Mouse (Mus musculus) spleen, postnatal 4 days (tissue): ENCODE measurements around the gene Tpx2.

Experiments
- DNase-seq, 2 experiments: peaks; one replicate each; pipeline ENCODE4 v3.0.0; 2022; ENCODE audit warnings: low spot score in 2 of 2

The Tpx2 gene

GRCm38 (mm10) chr2:152819926-152820325 lies 27.8 kb upstream of the Tpx2 start:
- DNase-seq, result no peak

DNA sequence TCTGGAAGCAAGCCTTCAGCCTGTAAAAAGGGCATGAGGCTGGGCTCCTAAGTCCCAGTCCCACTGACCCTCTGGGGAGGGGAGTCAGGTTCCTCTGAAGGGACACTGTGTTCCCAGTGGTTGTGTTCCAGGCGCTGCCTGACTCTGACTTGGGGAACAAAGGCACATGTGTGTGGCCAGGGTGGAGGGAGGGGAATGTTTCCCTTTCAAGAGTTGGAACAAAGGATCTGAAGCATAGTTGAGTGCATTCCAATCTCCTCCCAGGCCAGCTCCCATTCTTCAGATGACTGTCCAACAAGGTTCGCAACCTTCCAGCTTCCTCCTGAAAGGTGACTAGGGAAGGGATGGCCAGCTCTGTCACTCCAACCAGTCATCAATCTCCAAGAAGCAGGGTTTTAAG lies 27.4 kb upstream of the Tpx2 start:
- no peak for DNase-seq

GRCm38 (mm10) chr2:152821023-152821422 lies 26.7 kb upstream of the Tpx2 start:
- no peak for DNase-seq

DNA sequence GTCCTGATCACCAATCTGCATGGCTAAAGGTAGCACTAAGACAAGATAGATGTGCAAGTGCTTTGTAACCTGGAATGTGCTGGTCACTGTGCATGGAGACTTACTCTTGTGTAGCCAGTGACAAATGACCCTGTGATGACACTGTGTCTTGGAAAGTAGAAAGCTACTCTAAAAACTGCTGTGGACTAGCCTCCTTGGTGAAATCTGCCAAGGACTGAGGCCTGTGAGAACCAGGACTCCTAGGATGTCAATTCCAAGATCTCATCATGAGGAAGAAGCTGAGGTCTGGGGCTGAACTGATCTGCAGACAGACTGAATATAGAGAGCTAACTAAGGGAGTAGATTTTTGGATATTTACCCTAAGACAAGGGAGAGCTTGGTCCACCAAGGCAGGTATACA lies 26.2 kb upstream of the Tpx2 start:
- no peak for DNase-seq

DNA sequence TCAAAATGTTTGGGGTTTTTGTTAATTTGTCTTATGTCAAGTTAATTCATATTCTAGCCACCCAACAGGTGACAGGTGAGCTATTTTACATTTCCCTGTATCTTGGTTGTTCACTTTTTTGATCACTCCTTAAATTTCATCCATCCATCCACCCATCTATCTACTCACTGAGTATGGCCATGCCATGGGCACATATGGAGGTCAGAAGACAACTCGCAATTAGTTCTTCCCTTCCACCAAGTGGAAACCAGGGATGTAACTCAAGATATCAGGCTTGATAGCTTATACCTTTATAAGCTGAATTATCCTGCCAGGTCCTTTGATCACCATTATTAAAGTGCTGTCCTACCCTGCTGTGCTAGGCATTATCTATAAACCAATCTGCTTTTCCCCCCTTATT lies 24.0 kb upstream of the Tpx2 start:
- no peak for DNase-seq

GRCm38 (mm10) chr2:152824438-152825167 lies 23.2 kb upstream of the Tpx2 start:
- no peak for DNase-seq

DNA sequence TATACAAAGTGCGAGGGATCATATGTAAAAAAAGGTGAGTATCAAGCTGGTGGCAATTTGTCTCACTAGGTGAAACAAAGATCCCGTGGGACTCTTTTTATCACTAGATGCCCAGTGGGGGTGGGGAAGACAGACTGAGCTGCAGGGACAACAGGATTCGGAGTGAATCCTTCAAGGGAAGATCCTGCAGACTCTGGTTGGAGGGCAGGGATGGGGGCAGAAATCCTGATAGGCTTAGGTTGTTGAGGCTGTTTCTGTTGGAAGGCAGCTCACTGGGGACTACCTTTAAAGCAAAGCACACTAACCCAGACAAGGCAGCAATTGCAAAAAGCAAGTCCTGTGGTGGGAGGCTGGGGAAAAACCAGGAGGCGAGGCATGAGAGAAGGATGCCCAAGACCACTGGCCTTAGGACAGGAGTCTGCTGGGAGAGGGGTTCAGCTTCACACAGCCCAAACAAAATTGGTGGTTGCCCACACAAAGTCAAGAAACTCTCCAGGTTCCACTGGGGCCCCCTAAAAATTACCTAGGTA lies 22.5 kb upstream of the Tpx2 start:
- DNase-seq, result no peak

DNA sequence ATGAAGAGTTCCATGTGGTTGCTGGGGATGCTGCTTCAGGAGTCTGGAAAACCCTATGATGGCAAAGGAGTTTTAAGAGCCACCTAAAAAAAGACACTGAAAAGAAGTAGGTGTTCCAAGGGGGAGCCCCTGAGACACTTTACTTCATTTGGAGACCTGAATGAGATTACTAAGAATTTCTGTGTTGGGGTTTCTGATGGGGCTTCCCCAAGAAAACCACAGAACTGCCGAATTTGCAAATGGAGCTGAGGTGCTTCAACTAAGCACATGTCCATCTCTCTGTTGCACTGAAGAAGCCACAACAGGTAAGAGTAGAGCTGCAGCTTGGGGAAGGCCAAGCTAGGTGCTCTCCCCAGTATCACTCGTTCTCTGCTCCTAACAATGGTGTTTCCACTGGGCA lies 22.1 kb upstream of the Tpx2 start:
- DNase-seq, result no peak

DNA sequence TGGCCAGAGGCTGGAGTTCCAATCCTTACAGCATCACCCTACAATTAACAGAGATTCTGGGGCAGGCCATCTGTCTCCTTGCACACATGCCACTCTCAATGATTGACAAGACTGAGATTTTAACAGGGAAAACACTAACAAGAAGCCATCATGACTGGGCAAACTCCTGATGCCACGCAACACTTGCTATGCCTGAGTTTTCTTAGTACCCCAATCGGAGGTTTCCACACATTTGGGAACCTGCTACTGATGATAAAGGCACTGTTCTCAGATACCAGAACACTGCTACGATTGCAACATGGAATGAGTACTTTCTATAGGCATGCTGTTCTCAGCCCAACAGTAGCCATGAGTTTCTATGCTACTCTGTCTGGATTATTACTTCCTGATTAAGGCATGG lies 21.3 kb upstream of the Tpx2 start:
- DNase-seq, result no peak

DNA sequence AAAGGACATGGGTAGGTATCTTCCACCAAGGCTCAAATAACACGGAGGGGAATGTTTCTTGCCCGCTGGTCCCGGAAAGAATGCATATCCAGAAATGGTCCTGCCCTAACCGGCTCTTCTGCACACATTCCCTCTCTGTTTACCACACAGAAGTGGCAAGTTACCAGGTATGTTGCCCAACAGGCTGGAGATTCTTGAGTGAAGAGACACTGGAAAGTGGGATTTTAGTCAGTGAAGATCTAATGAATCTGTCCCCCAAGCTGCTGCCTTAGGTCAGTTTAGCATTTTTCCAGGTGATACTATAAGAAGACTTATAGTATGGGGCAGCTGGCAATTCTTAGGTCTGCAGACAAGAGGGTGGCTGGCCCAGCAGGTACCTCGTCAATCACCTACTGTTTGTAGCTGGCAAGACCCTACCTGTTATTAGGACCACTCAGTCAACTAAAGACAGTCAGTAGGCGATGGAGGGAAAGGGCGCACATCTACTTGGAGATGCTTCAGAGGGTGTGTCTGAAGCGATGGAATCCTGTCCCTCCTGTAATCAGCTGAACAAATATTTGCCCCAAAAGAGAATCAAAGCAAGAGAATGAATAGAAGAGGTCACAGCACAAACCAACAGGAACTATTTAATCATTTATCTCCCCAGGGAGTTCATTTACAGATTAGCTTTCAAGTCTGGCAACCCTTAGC lies 20.3 kb upstream of the Tpx2 start:
- no peak for DNase-seq

DNA sequence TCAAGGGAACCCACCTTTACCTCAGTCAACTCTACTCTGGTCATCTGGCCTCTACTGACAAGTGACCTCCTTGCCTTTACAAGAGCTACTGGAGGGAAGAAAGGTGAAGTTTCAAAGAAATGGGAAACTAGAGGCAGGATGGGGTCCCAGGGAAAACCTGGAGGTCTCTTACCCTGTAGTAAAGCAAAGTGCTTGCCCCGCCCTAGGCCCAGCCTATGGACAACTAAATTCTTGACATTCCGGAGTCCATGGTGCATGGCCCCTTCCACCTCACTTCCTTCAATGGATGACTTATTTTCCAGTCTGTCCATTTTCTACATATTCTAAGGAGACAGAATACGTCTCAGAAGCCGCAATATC lies 19.8 kb upstream of the Tpx2 start:
- no peak for DNase-seq

DNA sequence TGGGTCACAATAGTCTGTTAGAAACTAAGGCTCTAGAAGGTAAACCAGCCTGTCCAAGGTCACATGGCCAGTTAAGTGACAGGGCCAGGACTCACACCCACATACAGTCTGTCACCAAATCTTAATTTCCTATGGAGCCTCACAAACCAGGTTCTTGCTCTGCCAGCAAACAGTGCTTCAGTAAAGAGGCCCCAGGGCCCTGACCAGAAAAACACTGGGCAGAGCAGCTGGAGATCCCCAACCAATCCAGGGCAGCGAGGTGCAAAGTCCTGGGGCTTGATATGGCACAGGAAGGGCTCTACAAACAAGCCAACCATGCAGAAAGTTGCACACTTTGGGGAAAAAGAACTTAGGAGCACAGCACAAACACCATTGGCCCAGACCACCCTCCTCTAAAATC lies 19.2 kb upstream of the Tpx2 start:
- DNase-seq, result no peak

GRCm38 (mm10) chr2:152829367-152829881 lies 18.3 kb upstream of the Tpx2 start:
- DNase-seq, result no peak

DNA sequence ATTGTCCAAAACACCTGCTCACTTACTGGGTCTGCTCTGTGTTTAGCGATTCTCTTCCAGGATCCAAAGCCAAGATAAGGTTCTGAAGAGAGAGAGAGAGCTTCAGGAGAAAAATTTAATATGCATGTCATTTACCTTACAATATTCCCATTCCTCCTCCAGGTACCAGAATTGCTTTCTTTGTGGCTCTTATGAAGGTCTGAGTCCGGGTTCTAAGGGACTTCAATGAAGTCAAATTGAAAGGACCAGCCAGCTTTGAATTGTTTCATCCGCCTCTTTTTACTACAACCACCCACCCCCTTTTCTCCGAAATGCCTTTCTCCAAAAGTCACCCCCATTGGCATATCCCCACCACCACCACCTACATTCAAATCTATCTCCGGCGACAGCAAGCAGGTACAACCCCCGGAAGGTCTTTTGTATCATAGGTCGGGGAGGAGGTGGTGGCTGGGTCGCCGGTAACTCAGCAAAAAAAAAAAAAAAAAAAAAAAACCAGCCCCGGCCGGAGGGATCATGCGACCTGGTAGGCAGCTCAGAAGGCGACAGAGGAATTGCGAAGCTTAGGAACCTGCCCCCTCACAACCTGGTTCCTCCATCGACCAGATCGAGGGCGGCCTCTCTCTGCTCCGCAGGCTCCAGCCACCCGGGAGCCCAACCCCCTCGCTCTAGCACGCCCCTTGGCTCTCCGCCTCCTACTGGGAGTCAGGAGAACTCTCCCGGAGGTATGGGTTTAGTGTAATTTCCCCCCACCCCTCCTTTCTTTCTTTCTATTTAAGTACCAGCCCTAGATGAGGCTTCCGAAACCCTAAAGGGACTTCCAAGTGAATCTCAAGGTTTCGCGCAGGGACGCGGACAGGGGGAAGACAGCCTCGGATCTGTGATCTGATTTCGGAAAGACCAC lies 17.5 kb upstream of the Tpx2 start:
- DNase-seq, result peak; percentile 89 to 92

DNA sequence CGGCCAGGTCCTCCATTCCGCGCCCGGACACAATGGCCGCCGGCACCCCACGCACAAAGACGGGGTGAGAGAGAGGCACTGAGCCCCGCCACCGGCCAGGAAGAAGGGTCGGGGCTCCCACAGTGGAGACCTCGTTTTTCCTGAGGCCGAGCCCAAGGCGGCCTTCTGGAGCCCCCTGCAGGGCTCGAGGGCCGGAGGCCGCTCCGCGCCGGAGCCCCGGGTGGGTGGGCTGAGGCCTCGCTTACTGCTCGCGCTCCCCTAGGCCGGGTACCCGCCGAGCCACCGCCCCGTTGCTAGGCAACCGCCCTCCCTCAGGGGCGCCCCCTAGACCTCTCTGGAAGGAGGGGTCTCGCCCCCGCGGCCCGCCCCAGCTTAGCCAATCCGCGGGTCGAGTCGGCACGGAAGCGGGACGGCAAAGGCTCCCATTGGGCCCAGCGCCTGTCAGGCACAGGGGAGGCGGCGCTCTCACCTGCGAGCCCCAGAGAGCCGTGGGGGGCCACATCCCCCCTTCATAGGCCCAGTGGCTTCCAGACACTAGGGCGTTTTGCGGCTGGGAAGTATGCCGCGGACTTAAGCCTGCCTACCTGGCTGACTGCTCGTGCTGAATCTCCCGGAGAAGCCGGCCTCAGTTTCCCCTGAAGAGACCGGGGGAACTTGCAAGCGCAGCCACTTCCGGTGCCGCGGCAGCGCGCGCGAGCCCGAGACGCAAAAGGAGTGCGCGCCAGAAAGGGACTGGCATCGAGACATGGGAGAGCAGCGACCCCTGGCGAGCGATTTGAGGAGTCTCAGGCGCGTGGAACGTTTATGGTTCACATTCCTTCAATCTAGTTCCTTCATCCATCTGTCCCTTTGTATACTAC lies 16.5 kb upstream of the Tpx2 start, which contains the start of gene Bcl2l1:
TSS of gene Bcl2l1 (minus strand) at position 710 of the 860 bp plus-strand sequence.
- peak; percentile 96 to 98 for DNase-seq

DNA sequence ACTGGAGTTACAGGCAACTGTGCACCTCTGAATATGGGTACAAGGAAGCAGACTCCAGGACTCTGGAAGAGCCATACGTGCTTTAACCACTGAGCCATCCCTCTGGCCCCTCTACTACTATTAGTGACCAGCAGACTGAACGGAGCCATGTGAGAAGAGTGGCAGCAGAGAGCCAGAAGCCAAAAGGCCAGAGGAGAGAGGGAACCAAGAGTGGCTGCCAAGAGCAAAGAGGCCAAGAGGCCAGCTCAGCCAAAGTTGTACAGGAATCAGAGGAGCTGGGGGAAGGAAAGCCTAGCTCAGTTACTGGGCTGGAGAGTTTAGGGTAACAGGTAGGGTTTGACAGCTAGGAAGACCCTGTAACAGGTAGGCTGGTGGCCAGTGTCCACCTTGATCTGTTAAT lies 8.5 kb upstream of the Tpx2 start:
- no peak for DNase-seq

- no peak for DNase-seq
These were observed 5.0 kb upstream of the Tpx2 start for GRCm38 (mm10) chr2:152842741-152843140.

GRCm38 (mm10) chr2:152847057-152847814 lies 528 bp upstream of the Tpx2 start:
- DNase-seq, result no peak

GRCm38 (mm10) chr2:152848466-152848865 lies 702 bp downstream of the Tpx2 start:
- no peak for DNase-seq

DNA sequence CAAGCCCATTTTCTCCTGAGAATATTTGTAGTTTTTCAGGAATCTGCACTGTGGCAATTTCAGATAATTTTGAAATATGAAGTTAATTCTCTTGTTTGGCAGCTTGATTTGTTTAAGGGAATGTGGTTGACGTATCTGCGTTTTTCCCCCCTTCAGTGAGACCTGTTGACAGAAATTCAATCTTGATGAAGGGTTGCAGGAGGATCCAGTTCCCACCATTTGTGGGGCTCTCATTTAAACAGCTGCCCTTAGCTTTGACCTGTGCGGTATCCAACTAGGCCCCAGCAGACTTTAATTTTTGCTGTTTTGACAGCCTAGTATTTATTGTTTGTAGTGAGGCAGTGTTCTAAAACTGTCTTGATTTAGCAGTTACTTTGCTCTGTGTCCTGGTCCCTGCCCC lies 11.7 kb downstream of the Tpx2 start:
- no peak for DNase-seq
